Mouse (Mus musculus): ENCODE measurements at regions not wholly inside any gene's neighbourhood (a gene's known extent, or its start where the extent isn't known, plus 50 kb on each side); places are given as distances from the start of the nearest gene placed in this dataset.
"Not testable (repeated sequence)": the region's sequence is repeated elsewhere in the genome, so short reads cannot be mapped to it uniquely, and the experiment has no call there.

GRCm38 (mm10) chr6:70155771-70156170, 636.3 kb downstream of the Rpia start:
- TF ChIP-seq CTCF (conservative IDR thresholded peaks at IDR 0.05; ENCODE audit: low read length); NANOG (IDR thresholded peaks at IDR 0.05; ENCODE audit: borderline replicate concordance, low read length): not testable (repeated sequence)
